Mouse (Mus musculus): ENCODE results near the gene Wdsub1.
"Not testable (repeated sequence)": the region's sequence is repeated elsewhere in the genome, so short reads cannot be mapped to it uniquely, and the experiment has no call there.

The Wdsub1 gene

GRCm38 (mm10) chr2:59881831-59882741 is at the start of gene Wdsub1:
TSS of gene Wdsub1 (minus strand) at chr2:59882591.
- DNase-seq (ENCODE audit: low spot score in 2 of 2): peak; percentile 87 to 91

GRCm38 (mm10) chr2:59913610-59914009 is 31.2 kb upstream of the Wdsub1 start:
- DNase-seq (ENCODE audit: low spot score in 2 of 2): no peak

- DNase-seq (ENCODE audit: low spot score in 2 of 2): no peak
Measured at GRCm38 (mm10) chr2:59908048-59908447, 25.7 kb upstream of the Wdsub1 start.

- no peak for DNase-seq (ENCODE audit: low spot score in 2 of 2)
Measured at GRCm38 (mm10) chr2:59904007-59904406, 21.6 kb upstream of the Wdsub1 start.

- DNase-seq (ENCODE audit: low spot score in 2 of 2): no peak
Measured at GRCm38 (mm10) chr2:59898666-59899065, 16.3 kb upstream of the Wdsub1 start.

GRCm38 (mm10) chr2:59898105-59898504 is 15.7 kb upstream of the Wdsub1 start:
- no peak for DNase-seq (ENCODE audit: low spot score in 2 of 2)

- no peak for DNase-seq (ENCODE audit: low spot score in 2 of 2)
Measured at GRCm38 (mm10) chr2:59896837-59897236, 14.4 kb upstream of the Wdsub1 start.

GRCm38 (mm10) chr2:59896400-59896799 is 14.0 kb upstream of the Wdsub1 start:
- DNase-seq (ENCODE audit: low spot score in 2 of 2): no peak

- DNase-seq (ENCODE audit: low spot score in 2 of 2): no peak
Measured at GRCm38 (mm10) chr2:59889699-59890098, 7.3 kb upstream of the Wdsub1 start.

GRCm38 (mm10) chr2:59882742-59883281 is 421 bp upstream of the Wdsub1 start:
- DNase-seq (ENCODE audit: low spot score in 2 of 2): no peak

GRCm38 (mm10) chr2:59881404-59881803 is 987 bp downstream of the Wdsub1 start:
- no peak for DNase-seq (ENCODE audit: low spot score in 2 of 2)

GRCm38 (mm10) chr2:59878221-59878620 is 4.2 kb downstream of the Wdsub1 start:
- no peak for DNase-seq (ENCODE audit: low spot score in 2 of 2)

- DNase-seq (ENCODE audit: low spot score in 2 of 2): no peak
Measured at GRCm38 (mm10) chr2:59877335-59877734, 5.1 kb downstream of the Wdsub1 start.

- no peak for DNase-seq (ENCODE audit: low spot score in 2 of 2)
Measured at GRCm38 (mm10) chr2:59876482-59876881, 5.9 kb downstream of the Wdsub1 start.

GRCm38 (mm10) chr2:59870526-59870925 is 11.9 kb downstream of the Wdsub1 start:
- DNase-seq (ENCODE audit: low spot score in 2 of 2): no peak

- DNase-seq (ENCODE audit: low spot score in 2 of 2): no peak
Measured at GRCm38 (mm10) chr2:59862618-59863017, 19.8 kb downstream of the Wdsub1 start.

- DNase-seq (ENCODE audit: low spot score in 2 of 2): no peak
Measured at GRCm38 (mm10) chr2:59854363-59854762, 28.0 kb downstream of the Wdsub1 start.

GRCm38 (mm10) chr2:59853543-59853942 is 28.8 kb downstream of the Wdsub1 start:
- no peak for DNase-seq (ENCODE audit: low spot score in 2 of 2)

GRCm38 (mm10) chr2:59852916-59853315 is 29.5 kb downstream of the Wdsub1 start:
- DNase-seq (ENCODE audit: low spot score in 2 of 2): no peak

GRCm38 (mm10) chr2:59851885-59852284 is 30.5 kb downstream of the Wdsub1 start:
- not testable (repeated sequence) for DNase-seq (ENCODE audit: low spot score in 2 of 2)

- DNase-seq (ENCODE audit: low spot score in 2 of 2): no peak
Measured at GRCm38 (mm10) chr2:59843848-59844247, 38.5 kb downstream of the Wdsub1 start.

GRCm38 (mm10) chr2:59843156-59843555 is 39.2 kb downstream of the Wdsub1 start:
- no peak for DNase-seq (ENCODE audit: low spot score in 2 of 2)

- no peak for DNase-seq (ENCODE audit: low spot score in 2 of 2)
Measured at GRCm38 (mm10) chr2:59842556-59843008, 39.8 kb downstream of the Wdsub1 start.

Measured in spleen, postnatal 14 days (tissue).